Mouse (Mus musculus) cerebellum, adult 11 months (tissue): ENCODE measurements around the gene Car2.

ENCODE experiments used
- DNase-seq: peaks from one replicate; pipeline ENCODE4 v3.0.0; 2022

Car2 gene

DNA sequence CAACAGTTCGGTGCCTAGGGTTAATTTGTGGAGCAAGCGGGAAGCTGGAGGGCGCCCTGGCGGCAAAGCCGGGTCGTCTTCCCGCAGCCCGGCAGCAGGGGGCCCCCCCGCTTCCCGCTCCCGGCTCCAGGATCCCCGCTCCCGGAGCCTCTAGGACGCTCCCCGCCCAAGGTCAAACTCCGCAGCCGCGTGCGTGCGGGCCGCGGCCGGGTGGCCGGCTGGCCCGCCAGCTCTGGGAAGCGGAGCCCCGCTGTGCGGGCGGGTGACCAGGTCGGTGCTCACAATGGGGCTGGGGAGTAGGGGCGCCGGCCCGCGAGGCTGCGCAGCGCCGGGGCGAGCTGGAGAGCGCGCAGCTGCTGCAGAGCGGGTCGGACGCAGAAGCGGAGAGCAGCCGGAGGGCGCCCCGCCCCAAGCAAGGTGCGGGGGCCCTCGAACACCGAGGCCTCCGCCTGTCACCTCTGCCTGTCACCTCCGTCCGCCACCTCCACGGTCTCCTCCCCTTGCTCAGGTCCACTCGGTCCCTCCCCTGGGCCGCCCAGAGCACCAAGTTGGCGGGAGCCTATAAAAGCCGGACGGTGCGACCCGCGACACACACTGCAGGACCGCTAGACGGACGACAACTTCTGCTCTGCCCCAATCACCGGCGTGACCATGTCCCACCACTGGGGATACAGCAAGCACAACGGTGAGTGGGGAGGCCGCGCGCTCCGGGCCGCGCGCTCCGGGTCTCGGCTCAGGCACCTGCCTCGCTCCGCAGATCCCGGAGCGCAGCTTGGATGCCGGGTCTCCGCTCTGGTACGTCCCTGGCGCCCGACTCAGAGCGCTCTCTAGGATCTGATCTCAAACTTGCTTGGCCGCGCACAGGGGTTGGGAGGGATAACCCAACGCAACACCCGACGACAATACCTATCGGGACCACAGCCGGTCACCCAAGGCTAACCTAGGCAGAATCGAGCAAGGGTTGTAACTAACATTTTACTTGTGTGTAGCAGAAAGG is at the start of gene Car2:
TSS of gene Car2 (plus strand) at position 172 of the 997 bp plus-strand sequence.
- peak; percentile 54 for DNase-seq

DNA sequence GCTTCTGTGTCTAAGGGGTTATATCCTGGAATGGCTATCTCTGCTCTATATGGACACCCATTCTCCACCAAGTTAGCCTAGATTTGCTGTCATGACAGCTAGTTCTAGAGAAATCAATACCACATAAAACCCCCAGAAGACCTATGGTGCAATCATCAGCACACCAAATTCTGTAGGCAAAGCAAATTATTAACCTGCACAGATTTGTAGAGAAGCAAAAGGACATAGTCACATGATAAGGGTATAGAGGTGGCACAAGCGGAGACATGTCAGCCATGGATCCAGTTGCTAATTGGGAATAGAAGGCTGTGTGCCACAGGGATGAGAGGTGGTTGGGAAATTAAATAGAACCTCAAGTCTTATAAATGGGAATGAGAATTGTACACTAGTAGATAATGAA is 47.1 kb upstream of the Car2 start:
- no peak for DNase-seq

DNA sequence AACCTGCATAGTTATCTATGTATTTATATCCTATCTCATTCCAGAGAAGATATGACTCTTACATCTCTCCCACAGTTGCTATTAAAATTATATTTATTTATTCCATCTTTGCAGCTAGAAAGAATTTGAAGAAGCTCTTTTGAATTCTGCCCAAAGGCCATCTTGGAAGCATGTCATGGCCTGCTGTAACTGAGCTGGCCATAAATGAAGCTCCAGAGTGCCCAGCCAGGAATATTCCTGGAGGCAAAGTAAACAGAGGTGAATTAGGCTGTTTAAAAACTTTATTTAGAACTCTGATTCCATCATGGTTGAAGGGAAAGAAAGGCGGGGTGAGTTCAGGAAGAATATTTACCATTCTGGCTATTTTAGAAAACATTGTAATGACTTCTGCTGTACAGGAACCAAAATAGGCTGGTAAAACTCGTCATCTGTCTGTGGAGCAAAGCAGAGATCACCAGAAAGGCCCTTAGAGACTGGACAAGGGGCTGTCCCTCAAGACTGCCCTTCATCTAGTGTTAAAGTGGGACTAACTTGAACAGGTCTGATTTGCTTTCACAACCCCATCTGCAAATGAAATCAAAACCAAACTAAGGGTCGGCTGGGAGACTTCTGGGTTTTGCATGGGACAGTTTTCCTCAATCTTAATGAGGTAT is 46.5 kb upstream of the Car2 start:
- DNase-seq = no peak

DNA sequence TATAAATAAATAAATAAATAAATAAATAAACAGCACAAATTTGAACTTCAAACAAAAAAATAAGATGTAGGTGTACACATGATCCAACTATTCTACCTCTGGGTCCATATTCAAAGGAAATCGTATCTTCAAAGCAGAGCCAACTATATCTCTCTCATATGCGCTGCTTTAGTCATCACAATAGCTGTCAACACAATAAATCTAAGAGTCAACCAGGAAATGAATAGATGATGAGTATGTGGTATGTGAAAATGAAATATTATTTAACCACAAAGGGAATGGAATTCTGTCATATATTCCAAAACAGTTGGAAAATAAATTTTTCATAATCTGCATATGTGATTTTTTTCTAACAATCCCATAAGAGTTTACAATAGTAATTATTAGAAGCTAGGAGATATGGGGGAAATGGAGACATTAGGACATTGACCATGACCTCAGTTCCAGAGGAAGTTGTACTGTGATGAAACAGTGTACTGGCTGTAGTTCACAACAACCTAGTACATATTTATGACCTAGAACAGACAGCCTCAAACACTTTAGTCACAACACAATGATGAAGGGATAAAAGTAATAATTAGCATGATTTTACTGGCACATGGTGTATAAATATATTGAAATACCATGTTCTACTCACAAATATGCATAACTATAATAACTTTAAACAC is 37.4 kb upstream of the Car2 start:
- DNase-seq = no peak

DNA sequence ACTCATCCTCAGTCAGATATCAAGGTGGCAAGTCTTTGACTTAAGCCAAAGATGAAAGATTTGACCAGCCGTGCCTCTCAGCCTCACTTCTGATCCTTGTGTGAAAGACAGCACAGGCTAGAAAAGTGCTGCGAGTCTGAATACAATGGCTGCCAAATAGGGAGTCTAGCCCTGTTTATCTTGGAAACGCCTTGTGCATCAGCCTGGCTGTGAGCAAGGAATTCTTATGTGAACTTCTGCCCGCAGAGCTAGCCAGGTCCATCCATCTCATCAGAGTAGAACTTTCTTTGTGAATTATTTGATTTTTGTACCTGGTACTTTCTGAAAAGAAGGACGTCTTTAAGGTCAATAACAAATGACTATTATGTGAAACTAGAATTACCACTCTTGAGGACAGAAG is 32.1 kb upstream of the Car2 start:
- DNase-seq = no peak

DNA sequence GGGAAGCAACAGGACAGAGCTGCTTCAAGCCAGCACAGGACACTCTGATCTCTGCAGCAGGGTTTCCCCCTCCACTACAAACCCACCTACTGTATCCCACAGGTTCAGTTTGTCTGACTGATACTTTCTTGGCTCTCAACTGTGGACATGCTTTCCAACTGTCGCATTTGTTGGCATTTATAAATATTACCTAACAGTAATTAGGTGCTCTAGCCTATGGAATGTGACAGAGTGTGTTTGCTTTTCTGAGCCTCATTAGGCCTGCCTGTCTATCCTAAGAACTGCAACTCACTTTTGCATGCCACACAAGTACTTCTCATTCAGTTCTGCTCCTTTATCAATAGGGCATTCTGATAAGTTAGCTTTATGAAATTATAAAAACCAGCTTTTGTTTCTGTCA is 31.6 kb upstream of the Car2 start:
- no peak for DNase-seq

DNA sequence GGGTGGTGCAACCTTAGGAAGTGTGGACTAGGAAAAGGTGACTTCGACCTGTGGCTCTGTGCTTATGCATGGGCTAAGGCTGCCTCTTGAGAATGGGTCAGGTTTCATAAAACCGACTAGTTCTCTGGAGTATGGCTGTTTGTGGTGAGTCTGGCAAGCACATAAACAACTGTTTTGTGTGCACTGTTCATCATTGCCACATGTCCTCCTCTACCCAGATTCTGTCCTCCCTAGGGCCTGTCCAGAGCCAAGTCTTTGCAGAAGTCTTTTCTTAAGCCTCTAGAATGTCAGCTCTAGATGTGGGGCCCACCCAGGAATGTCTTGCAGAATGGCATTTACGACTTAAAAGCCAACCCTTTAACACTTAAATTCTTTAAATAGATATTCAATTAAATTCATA is 28.2 kb upstream of the Car2 start:
- no peak for DNase-seq

DNA sequence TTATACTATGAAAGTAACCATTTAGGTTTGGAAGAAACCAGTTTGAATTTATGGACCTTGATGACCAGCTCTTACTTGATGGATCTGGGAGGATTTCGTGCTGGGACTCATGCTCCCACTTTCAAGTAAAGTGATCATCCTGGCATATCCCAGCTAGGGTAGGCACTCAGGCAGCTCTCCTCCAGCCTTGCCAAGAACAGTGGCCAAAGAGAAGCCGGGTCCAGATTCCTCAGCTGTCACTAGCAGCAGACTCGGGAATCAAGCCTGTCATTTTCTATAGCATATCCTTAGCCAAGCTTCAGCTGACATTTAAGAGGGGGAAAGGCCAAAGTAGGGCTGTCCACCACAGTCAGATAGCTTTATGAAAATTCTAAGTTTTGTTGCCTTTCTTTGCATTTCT is 25.8 kb upstream of the Car2 start:
- DNase-seq = no peak

DNA sequence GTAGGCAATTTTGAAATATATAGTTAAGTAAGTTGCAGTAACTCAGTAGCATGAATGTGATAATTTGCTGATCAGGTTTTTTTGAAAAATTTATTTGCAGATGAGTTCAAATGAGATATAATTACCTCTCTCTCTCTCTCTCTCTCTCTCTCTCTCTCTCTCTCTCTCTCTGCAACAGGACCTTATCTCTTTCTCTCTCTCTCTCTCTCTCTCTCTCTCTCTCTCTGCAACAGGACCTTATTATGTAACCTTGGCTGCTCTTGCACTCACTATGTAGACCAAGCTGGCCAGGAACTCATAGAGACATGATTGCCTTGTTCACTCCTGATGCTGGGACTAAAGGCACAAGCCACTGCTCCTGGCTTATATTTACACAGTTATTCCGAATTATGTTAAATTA is 24.9 kb upstream of the Car2 start:
- DNase-seq = no peak

DNA sequence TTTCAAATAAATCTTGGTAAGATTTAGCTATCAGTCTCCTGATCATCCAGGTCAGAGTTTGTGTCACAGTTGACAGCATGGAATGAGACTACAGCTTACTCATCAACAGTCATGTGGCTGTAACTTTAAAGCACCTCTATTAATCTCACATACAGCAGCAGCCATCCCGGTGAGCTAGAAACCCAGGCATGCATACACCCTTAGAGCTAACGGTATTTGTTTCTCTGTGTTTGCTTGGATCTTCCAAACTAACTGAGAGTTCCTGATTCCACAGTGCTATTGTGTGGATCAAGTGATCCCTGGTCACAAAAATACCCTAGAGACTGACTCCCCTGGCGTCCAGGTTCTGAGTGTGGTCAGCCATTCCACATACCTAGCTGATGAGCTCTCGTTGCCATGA is 24.3 kb upstream of the Car2 start:
- no peak for DNase-seq

DNA sequence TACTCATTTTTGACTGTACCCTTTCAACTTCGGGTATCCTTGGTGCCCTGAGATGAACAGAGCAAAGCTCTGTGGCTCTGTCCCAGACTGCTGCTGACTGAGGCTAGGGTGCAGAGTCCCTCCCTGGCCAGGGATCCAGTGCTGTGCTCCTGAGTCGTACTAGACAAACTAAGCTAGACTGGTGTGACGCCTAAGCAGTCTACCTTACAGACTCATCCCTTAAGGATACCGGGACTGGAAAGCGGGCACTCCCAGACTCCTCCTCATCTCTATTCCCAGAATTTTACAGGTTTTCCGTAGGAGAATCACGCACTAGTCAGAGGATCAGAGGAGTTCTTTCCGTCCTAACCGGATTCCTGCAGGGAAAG is 23.4 kb upstream of the Car2 start:
- no peak for DNase-seq

DNA sequence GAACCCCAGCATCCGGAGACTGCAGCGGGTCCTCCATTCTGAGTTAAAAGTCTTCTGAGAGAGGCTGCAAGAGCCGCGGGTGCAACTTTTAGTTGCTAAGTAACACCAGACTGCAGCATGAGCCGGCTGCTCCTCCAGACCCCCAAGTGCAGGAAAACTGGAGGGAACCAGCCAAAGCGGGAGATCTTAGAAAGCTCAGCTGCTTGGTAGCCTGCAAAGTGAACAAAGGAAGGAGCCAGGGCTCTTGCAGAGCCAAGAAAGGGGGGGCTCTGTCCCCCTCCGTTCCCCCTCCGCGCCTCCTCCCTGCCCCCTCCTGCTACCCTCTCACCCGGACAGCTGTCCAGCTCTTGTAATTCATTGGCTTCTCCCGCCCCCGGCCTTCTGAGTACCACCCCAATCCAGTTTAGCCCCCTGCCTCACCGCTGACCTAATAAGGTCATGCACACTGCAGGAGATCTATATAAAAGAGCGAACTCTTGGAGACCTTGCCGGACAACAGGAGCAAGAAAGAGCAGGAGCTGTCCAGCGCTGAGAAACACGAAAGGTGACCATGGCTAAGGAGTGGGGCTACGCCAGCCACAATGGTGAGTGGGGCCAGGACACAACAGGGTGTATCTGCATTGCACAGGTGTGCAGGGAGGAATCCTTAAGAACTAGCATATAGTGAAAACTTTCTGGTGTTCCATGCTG is 22.9 kb upstream of the Car2 start, which contains the start of gene Car3:
TSS of gene Car3 (plus strand) at position 491 of the 690 bp plus-strand sequence.
- no peak for DNase-seq

DNA sequence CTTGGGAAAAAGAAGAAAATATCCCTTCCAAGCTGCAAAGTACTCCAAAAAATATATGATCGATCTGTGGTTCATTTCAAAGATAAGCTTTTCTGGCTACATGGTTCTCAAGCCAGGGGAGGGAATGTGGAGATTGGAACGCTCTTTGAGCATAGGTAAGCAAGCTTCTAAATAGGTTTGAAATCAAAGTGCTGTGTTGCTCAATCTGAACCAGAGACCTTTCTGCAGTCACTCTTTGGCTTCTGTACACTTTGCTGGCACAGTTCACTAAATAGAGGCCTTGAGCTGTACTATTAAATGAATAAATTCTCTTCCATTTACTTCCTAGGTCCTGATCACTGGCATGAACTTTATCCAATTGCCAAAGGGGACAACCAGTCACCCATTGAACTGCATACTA is 22.2 kb upstream of the Car2 start:
- no peak for DNase-seq

DNA sequence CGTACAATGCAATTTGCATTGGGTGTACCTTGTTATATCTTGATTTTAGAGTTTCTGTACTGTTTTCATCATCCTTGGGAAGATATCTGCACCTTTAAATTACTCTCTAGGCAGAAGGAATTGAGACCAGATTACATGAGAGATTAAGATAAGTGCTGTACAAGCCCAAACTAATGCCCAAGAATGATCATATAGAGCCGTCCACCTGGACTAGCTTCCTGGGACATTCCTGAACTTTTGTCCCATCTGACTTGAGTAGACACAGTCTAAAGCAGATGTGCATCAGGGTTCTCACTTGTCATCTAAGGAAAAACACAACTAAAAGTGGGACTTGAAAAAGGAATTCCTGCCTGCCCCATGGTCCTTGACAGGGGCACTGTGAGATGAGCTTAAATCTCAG is 20.1 kb upstream of the Car2 start:
- DNase-seq = no peak

DNA sequence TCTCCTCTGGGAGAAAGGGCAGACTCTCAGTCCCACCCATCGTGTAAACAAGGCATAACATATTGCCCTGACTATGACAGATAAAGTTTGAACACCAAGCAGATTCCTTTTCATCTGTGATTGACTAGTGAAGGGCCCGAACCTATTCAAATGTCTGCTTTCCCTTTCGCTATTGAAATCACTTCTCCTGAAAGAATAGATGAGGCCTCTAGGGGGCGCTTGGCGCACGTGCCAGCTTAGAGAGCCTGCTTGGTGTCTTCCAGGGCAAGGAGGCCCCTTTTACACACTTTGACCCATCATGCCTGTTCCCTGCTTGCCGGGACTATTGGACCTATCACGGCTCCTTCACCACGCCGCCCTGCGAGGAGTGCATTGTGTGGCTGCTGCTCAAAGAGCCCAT is 16.3 kb upstream of the Car2 start:
- peak; percentile 39 for DNase-seq

DNA sequence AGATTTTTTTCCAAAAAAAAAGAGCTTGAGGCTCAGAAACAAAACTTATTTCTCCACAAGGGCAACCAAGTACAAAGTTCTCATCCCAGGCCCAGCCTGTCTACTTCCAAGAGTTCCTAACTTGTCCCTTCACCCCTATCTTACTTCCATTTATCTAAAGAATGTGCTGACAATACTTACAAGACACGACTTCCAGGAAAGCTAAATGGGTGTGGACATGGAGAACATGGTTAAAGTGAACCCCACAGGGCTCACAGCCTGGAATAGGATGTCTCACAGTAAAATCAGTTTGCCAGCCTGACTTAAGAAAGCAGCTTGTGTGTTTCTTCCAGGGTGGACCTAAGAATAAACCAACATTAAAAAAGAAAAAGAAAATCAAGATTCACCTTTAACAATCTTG is 15.5 kb upstream of the Car2 start:
- DNase-seq = no peak

DNA sequence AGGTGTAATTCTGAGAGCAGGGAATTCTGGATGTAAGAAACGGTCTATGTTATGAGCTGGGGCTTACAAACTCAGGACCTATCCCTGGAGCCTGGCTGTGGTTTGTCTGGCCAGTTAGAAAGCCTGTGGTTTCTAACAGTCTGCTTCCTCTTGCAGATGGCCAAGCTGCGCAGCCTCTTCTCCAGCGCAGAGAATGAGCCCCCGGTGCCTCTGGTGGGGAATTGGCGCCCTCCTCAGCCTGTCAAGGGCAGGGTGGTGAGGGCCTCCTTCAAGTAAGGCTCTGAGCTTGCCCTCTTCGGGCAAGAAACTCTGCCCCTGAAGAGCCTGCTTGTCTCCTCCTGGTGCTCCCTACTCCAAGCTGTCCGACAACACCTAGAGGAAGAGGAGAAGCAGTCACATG is 14.7 kb upstream of the Car2 start:
- no peak for DNase-seq

DNA sequence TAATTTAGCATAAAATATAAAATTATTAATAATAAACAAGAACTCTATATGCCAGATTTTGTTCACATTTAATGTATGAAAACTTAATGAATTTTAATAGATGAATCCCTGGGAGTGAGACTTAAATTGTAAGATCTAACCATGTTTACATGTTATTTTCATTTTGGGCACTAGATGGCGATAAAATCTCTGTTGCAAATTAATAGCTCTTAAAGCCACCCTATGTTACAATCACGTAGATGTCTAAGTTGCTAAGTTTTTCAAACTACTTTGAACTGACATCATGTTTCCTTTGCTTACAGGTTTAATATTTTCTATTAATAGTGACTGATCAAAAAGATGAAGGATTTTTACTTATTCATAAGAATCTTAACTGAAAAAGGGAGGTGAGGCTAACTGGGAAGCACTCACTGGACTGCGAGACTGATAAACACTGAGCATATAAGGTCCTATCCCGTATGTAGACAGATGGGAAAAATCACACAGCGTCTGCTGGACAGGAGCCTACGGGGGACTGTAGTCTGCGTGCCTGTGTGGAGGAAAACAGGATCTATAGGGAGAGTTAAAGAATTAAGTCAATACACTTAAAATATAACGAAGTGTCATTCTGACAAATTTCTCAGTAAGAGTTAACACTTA is 11.6 kb upstream of the Car2 start:
- DNase-seq = no peak

DNA sequence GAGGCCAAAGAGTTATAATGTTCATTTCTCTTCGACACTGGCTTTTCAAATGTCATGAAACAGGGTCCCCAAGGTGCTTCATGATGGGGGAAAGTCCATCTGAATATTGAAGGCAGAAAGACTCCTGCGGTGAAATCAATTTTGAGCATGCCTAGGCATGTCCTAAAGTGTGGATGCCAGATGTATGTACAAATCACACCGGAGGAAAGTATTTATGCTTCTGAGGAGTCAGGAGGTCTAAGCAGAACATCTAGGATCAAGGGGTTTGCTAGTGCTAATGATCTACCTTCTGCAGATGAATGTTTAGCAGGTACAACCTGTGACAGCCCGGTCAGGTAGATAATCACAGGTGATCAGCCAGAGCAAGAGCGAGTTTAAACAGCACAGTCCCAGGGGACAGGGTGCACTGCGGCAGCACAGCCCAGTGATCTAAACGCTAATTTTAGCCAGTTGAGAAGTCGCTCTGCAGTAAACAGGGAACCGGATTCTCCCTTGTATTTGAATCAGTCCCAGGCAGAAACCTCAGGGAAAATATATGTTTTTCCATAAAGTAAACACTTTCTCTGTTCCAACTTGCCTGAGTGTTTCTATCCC is 9.7 kb upstream of the Car2 start:
- DNase-seq = no peak

DNA sequence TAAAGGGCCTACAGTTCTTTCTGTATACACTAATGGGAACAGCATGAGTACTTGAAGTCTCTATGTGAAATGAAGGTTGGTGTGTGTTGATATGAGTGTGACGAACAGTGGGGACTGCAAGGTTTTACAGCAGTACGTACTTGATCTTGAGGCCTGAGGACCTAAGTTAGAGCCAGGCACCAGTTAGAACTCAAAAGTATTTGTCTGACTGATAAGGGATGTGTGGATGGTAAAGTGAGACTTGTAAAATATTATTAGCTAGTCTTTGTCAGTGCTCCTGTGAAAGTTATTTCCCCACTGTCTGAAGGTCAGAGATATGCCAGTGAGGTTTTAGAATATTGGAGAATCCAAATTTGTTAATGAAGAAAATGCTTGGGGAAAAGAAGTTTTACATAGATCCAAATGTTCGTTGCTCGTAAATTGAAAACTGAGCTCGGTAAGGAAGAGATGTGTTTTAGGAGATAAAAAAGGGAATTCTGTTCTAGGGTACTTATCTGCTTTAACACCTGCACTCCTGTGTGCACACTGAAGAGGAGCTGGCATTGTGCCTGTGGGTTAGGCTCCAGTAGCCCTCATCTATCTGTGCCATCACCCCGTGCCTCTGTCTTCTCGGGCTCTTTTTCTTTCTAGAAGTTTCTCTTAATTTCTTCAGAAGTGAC is 8.7 kb upstream of the Car2 start:
- DNase-seq = no peak

DNA sequence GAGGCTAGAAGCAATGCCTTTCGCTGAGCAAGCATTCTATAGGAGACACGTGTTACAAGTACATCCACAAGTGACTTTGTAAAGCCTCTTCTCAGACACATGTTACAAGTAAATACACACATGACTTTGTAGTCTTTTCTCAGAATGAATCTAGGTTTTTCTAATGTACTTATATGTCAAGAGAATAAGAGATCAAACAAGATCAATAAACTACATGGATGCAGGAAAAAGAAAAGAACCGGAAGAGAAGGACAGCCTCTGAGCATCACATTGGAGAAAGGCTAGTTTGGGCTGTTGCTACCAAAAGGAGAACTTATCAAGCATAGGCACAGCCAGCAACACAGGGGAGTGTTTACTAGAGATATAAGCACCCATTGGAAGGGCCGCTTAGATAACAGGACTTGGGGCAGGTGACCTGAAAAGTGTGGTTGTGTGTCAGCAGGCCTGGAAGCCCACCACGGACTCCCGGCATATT is 7.3 kb upstream of the Car2 start:
- no peak for DNase-seq

DNA sequence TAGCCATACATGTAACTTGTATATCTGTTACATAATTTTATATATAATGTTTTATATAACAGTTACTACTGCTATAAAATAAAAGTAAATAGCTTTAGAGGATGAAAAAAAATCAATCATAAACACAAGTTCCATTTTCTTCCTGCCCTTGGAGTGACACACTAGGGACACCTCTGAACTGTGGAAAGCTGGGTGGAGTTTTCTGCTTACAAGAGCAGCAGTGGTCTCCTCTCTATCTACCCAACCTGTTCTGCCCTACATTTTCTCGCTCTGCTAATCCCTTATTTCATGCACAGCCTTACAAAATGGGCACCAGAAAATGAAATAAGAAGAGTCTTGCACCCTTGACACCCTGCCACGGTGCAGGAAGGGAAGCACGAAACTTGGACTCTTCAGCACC is 6.8 kb upstream of the Car2 start:
- no peak for DNase-seq
